Mouse (Mus musculus) stomach, embryonic 16.5 days (tissue): ENCODE results near the gene Emc6. TPM values are rescaled to one million over a fixed set of nuclear protein-coding genes. Genes with fewer than 3 reads are reported as not detected.

Source experiments
- ATAC-seq: fragments of 200-750 bp; cut with Nextera tagmentation; 2 replicates; pipeline ENCODE4 v1.8.0; 2017; ENCODE audit warnings: moderate number of reproducible peaks, moderate TSS enrichment; ENCODE audit not compliant: insufficient read depth, low FRiP score
- H3K27ac ChIP-seq: fragments of 300-500 bp; sonication (generic); 2 replicates; pipeline ENCODE4 v1.5.1; 2014; ENCODE audit warnings: low read length
- H3K27me3 ChIP-seq: fragments of 300-500 bp; sonication (generic); 2 replicates; pipeline ENCODE4 v1.6.1; 2014; ENCODE audit warnings: low read length, control low read depth, mixed read lengths; ENCODE audit not compliant: control insufficient read depth, insufficient read depth
- H3K36me3 ChIP-seq: fragments of 300-500 bp; sonication (generic); 2 replicates; pipeline ENCODE4 v1.6.1; 2014; ENCODE audit warnings: low read length; ENCODE audit not compliant: control insufficient read depth, insufficient read depth
- H3K4me1 ChIP-seq: fragments of 300-500 bp; sonication (generic); 2 replicates; pipeline ENCODE4 v1.6.1; 2014; ENCODE audit warnings: low read length, control low read depth, mixed read lengths; ENCODE audit not compliant: control insufficient read depth, insufficient read depth
- H3K4me2 ChIP-seq: fragments of 300-500 bp; sonication (generic); 2 replicates; pipeline ENCODE4 v1.6.1; 2014; ENCODE audit warnings: low read depth, low read length, mixed read lengths
- H3K4me3 ChIP-seq: fragments of 300-500 bp; sonication (generic); replicated peaks from 2 replicates; pipeline ENCODE4 v1.5.1; 2014; ENCODE audit warnings: mild to moderate bottlenecking, low read length
- H3K9ac ChIP-seq: fragments of 300-500 bp; sonication (generic); 2 replicates; pipeline ENCODE4 v1.6.1; 2014; ENCODE audit warnings: low read length
- H3K9me3 ChIP-seq: fragments of 300-500 bp; sonication (generic); replicated peaks from 2 replicates; pipeline ENCODE4 v1.6.1; 2016; ENCODE audit warnings: low read length, control low read depth; ENCODE audit not compliant: control insufficient read depth
- WGBS: fragments of 180-500 bp; shearing (Covaris S2); extraction: QIAGEN DNeasy Blood & Tissue Kit; methylation state at CpG from one replicate; pipeline ENCODE4 v1.1.7; 2014; 5-methylcytosine and 5-hydroxymethylcytosine counted together
- polyA plus RNA-seq: library from polyadenylated mRNA; unstranded; fragments of >200 nt; fragmentation: Nextera tagmentation; extraction: Ambion mirVana; gene quantifications from 2 replicates; pipeline ENCODE4 v1.2.1, GENCODE M21; 2015

Emc6 gene
- polyA plus RNA-seq, 1 experiment from 2014 or later, result 101 TPM

DNA sequence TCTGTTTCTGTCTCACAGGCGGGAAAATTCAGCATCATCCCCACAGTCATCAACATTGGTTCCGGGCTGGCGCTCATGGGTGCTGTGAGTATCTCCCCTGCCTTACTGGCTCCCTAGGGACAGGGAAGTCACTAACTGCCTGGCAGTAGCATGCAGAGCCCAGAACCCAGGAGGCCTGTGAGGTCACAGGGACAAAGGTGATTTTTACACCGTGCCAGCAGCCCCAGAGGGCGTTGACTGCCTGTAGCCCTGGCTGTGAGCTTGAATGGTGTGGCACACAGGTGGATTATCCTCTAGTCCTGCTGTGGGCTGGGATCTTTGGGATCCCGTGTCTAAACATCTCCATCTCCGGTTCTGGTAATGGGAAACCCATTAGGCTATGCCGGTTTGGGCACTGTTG is 8.8 kb downstream of the Emc6 start:
- Histone ChIP-seq H3K27me3 (no peaks in the 10 kb centered on the region), H3K4me3 (no peak overlapping the region), H3K4me1 (peaks cover 19% of the 10 kb centered on the region), H3K9ac (no peak overlapping the region), H3K27ac (no peak overlapping the region), H3K36me3 (no peaks in the 10 kb centered on the region), H3K9me3 (no peaks in the 10 kb centered on the region), H3K4me2 (no peak overlapping the region)
- 80% methylated on average over 8 of the region's 8 CpGs for WGBS
- ATAC-seq, result no peak

DNA sequence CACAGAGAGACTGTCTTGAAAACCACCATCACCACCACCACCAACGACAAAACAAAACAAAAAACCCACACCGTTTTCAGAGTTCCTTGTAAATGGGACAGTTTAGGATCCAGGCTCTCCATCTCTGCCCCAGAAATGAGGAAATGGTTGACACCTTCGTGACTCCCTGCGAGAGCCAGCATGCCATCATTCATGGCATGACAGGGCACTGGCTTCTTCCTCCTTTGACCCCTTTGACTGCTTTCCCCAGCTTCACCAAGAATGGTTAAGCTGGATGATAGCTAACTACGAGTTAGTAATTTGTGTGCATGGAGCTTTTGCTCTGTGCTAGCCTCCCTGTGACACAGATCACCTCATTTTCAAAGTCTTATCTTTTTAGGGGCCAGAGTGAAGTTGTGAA is 14.6 kb downstream of the Emc6 start:
- Histone ChIP-seq H3K27me3 (peaks cover 11% of the 10 kb centered on the region), H3K4me1 (peaks cover 3% of the 10 kb centered on the region; the same call in 1 of the 2 replicates), H3K36me3 (no peaks in the 10 kb centered on the region), H3K27ac (no peak overlapping the region), H3K9ac (no peak overlapping the region), H3K9me3 (no peaks in the 10 kb centered on the region), H3K4me2 (no peak overlapping the region), H3K4me3 (no peak overlapping the region)
- 44% methylated on average over 5 of the region's 5 CpGs for WGBS
- no peak for ATAC-seq

DNA sequence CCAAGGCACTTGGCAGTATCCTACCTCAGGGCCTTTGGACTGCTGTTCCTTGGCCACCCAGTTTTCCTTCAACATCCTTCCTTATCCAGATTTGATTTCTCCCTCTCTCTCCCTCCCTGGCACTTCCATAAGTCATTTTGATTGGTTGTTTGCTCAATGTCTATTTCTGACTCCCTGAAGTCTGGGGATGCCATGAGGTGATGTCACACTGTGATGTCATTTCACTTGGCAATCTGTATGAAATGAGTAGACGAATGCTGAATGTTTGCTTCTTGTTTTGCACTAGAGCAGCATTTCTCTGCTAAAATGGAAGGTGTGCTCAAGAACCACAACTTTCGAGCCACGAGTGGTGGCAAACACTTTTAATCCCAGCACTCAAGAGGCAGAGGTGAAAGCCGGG is 15.2 kb downstream of the Emc6 start:
- WGBS, result 80% methylated on average over 4 of the region's 4 CpGs
- Histone ChIP-seq H3K27ac (no peak overlapping the region), H3K36me3 (no peaks in the 10 kb centered on the region), H3K4me3 (no peak overlapping the region), H3K9me3 (no peaks in the 10 kb centered on the region), H3K4me2 (no peak overlapping the region), H3K4me1 (peaks cover 3% of the 10 kb centered on the region; the same call in 1 of the 2 replicates), H3K9ac (no peak overlapping the region), H3K27me3 (peaks cover 11% of the 10 kb centered on the region)
- no peak for ATAC-seq

DNA sequence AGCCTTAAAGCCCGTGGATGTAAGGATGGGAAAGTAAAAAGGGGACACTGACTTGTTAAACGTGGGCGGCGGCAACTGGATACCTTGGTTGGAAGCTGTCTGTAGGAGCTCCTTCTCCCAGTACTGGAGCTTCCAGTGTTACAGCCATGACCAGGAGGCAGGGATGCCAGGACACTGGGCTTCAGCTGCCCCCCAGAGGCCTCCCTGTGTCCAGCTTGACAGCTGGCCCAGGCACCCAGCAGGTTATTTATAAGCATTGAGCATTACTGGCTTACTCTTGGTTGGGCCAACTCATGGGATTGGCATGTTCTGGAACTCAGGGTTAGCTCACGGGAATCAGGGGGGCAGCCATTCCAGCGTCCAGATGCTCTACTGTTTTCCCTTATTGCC is 16.0 kb downstream of the Emc6 start:
- H3K4me3 ChIP-seq, result peak overlapping the region; percentile 49
- no peaks in the 10 kb centered on the region for H3K36me3 ChIP-seq
- H3K27ac ChIP-seq, result no peak overlapping the region
- H3K4me1 ChIP-seq, result peaks cover 3% of the 10 kb centered on the region; the same call in 1 of the 2 replicates
- peaks cover 11% of the 10 kb centered on the region for H3K27me3 ChIP-seq
- no peak for ATAC-seq
- peak overlapping the region; percentile 83 for H3K4me2 ChIP-seq
- H3K9ac ChIP-seq, result peak overlapping the region; percentile 69; the same call in 1 of the 2 replicates
- H3K9me3 ChIP-seq, result no peaks in the 10 kb centered on the region
- 20% methylated on average over 6 of the region's 6 CpGs for WGBS

DNA sequence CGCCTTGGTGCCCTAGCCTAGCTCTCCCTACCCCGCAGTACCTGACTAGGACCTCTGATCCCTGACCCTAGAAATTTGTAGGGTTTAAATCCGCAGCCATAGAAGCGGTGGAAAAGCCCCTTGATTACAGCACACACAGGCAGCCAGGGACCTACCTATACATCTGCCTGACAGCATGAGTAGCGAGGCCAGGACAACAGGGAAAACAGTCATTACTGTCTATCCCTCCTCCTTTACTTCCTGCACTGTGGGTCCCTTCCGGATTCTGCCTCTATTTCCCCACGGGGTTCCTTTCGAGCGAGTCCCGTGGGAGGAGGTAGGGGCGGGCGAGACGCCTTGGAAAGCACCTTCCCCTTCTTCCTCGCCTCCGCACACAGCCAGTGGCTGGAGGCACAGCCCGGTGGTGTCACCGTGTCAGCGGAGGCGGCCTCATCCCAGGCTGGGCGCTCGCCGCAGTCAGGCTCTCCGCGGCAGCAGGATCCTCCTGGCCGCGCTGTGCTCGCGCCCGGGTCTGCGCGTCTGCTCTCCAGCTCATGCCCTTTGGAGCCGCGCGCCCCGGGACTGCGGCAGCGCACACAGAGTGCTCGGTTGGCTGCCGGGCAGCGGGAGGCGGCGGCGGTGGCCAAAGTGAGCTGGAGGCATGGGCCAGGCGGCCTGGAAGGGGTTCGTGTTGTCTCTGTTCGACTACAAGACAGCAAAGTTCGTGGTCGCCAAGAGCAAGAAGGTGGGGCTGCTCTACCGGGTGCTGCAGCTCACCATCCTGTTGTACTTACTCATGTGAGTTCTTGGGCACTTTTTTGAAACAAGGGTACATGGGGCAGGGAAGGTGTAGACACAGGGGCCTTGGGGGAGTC is 16.7 kb downstream of the Emc6 start, which contains the start of gene P2rx5:
Gene P2rx5 (plus strand): TSS at position 465 of the 854 bp plus-strand sequence.
- WGBS, result 2% methylated on average over 43 of the region's 49 CpGs
- peak within 1 kb of the TSS; percentile 49 for H3K4me3 ChIP-seq
- ATAC-seq, result peak; percentile 71

DNA sequence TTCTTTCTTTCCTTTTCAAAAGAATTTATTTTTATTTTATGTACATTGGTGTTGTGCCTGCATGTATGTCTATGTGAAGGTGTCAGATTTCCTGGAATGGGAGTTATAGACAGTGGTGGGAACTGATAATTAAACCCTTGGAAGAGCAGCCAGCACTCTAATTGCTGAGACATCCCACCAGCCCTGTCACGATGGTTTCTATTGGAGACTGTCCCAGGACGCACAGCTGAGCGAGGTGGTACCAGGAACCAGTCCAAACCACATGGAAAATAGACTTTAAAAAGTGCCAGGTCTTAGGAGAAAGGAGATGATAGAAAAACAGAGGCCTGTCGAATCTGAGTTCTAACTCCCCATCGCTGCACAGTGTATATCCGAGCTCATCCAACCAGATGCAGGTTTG is 21.8 kb downstream of the Emc6 start:
- H3K4me2 ChIP-seq, result no peak overlapping the region
- WGBS, result 74% methylated on average over 6 of the region's 6 CpGs
- H3K4me3 ChIP-seq, result no peak overlapping the region
- H3K4me1 ChIP-seq, result no peaks in the 10 kb centered on the region
- no peak overlapping the region for H3K27ac ChIP-seq
- H3K27me3 ChIP-seq, result peaks cover 11% of the 10 kb centered on the region
- no peaks in the 10 kb centered on the region for H3K36me3 ChIP-seq
- ATAC-seq, result no peak
- H3K9me3 ChIP-seq, result no peaks in the 10 kb centered on the region
- no peak overlapping the region for H3K9ac ChIP-seq

More for the DNA sequence above, 16.7 kb downstream of the Emc6 start, which contains the start of gene P2rx5:
- peaks cover 3% of the 10 kb centered on the region; the same call in 1 of the 2 replicates for H3K4me1 ChIP-seq
- H3K4me2 ChIP-seq, result peak within 1 kb of the TSS; percentile 83
- H3K27ac ChIP-seq, result no peak within 1 kb of the TSS
- H3K27me3 ChIP-seq, result peaks cover 11% of the 10 kb centered on the region
- peak within 1 kb of the TSS; percentile 69 for H3K9ac ChIP-seq
- H3K36me3 ChIP-seq, result no peaks in the 10 kb centered on the region
- no peaks in the 10 kb centered on the region for H3K9me3 ChIP-seq

DNA sequence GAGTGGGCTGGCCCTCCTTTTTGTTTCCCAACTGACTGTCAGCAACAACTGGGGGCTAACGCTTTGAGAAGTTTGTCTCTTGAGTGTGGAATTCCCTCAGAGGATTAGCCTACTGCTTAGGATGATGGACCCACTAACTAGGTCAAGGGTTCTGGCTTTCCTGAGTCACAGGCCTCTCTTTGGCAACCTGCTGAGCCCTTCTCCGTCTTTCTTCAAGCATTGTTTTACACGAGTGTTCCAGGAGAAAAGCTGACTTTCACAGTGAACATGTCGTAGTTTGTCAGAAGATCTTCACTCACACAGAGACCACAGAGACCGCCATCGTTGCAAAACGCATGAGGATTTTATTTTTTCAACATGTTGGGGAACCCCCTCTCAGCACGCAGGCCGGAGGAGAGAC is 28.6 kb downstream of the Emc6 start:
- ATAC-seq, result no peak

DNA sequence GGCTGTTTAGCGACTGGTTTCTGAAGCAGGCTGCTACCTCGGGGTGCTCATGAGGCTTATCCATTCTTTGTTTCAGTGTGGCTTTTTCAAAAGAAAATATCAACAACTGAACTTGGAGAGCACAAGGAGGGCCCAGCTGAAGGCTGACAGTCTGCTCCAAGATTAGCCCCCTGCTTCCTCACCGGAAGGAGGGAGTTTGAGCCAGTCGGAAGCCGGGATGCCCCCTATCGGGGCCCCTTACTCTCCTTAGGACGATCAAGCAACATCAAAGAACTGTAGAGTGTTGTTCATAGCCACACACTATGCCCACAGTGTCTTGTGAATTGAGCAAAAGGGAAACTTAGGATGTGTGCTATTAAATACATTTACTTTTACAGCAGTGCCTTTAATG is 29.9 kb downstream of the Emc6 start:
- Histone ChIP-seq H3K9ac (no peak overlapping the region), H3K9me3 (no peaks in the 10 kb centered on the region)
- no peak for ATAC-seq

More for the DNA sequence above, 28.6 kb downstream of the Emc6 start:
- Histone ChIP-seq H3K27me3 (no peaks in the 10 kb centered on the region), H3K27ac (no peak overlapping the region), H3K36me3 (no peaks in the 10 kb centered on the region), H3K9me3 (no peaks in the 10 kb centered on the region), H3K4me1 (no peaks in the 10 kb centered on the region), H3K9ac (no peak overlapping the region), H3K4me2 (no peak overlapping the region), H3K4me3 (no peak overlapping the region)
- WGBS, result 78% methylated on average over 9 of the region's 9 CpGs

More for the DNA sequence above, 29.9 kb downstream of the Emc6 start:
- H3K4me2 ChIP-seq, result no peak overlapping the region
- H3K4me3 ChIP-seq, result no peak overlapping the region
- H3K36me3 ChIP-seq, result no peaks in the 10 kb centered on the region
- no peaks in the 10 kb centered on the region for H3K4me1 ChIP-seq
- 47% methylated on average over 7 of the region's 7 CpGs for WGBS
- H3K27me3 ChIP-seq, result no peaks in the 10 kb centered on the region
- no peak overlapping the region for H3K27ac ChIP-seq
